Mouse (Mus musculus) kidney, adult 2 months (tissue): ENCODE results near the gene Tbccd1.

Experiments used
- CTCF ChIP-seq: fragments of 200-500 bp; conservative IDR thresholded peaks from 2 replicates; pipeline ENCODE4 v1.5.1; 2011; ENCODE audit warnings: low read depth, mild to moderate bottlenecking, control low read depth, low read length, moderate library complexity, mixed read lengths; ENCODE audit not compliant: insufficient read depth, insufficient read length
- POLR2A ChIP-seq: fragments of 200-500 bp; IDR thresholded peaks from one replicate; pipeline ENCODE4 v1.6.1; 2011; ENCODE audit warnings: low read depth, low read length, control low read depth

DNA sequence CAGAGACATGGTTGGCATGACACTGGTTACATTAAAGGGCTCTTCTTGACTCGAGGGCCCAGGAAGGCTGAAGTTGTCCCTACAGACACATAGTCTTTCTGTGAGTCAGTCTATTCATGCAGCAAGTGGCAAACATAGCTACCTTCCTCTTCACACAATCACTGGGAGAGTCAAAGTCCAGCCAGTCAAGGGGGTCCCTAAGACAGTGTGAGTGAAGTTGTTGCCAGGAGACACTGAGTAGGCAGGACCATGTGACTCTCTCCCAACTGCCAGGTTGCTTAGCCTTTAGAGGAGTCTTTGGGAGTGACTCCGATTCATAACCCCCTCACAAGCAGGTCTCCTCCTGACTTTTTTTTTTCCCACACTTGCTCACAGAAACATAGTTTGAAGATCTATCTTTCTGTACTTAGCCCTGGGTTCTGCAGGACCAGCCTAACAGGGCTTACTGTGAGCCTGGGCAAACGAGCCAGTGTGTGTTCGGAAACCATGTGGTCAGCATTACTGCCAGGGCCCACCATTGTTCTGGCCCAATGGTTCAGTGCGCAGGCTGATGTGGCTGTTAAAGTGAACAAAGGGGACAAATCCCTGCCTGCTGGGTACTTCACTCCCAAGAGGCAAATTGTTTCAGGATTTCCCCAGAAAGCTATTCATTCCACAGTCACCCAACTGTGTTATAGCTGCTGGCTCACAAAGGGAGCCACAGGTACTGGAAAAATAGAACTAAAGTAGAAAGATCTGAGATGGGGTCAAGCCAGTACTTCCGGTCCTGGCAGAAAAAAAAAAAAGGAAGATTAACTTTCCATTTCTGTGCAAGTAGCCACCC is 57.2 kb downstream of the Tbccd1 start:
- TF ChIP-seq CTCF (no peak), POLR2A (no peak)
